Mouse (Mus musculus) c-Kit-positive CD71-positive TER-119-positive erythroid progenitor cells, embryonic 14.5 days (primary cell): ENCODE results near the gene Klra10.
"Not testable (repeated sequence)": the region's sequence is repeated elsewhere in the genome, so short reads cannot be mapped to it uniquely, and the experiment has no call there.

Experiments used
- DNase-seq: peaks from one replicate; pipeline ENCODE4 v3.0.0-alpha.2; 2013; ENCODE audit warnings: low spot score

Gene Klra10

GRCm38 (mm10) chr6:130281828-130282227, at the start of gene Klra10:
Gene Klra10 (minus strand): TSS chr6:130281928.
- not testable (repeated sequence) for DNase-seq

- DNase-seq: no peak
Measured at GRCm38 (mm10) chr6:130287984-130288649, 6.4 kb upstream of the Klra10 start.

GRCm38 (mm10) chr6:130255326-130255725, 26.4 kb downstream of the Klra10 start:
- no peak for DNase-seq

- DNase-seq: no peak
Measured at GRCm38 (mm10) chr6:130237536-130237935, 44.2 kb downstream of the Klra10 start.

GRCm38 (mm10) chr6:130236635-130237034, 45.1 kb downstream of the Klra10 start:
- no peak for DNase-seq

- no peak for DNase-seq
Measured at GRCm38 (mm10) chr6:130233222-130233621, 48.5 kb downstream of the Klra10 start, which contains the start of gene Klra7. Gene Klra7 (minus strand): TSS chr6:130233322.
